Mouse (Mus musculus): ENCODE data around the gene Ccdc33. TPM values are rescaled to one million over a fixed set of nuclear protein-coding genes. Genes with fewer than 3 reads are reported as not detected.

The Ccdc33 gene
- total and polyA plus RNA-seq, 3 experiments = 1.3 TPM; not detected in 2

DNA sequence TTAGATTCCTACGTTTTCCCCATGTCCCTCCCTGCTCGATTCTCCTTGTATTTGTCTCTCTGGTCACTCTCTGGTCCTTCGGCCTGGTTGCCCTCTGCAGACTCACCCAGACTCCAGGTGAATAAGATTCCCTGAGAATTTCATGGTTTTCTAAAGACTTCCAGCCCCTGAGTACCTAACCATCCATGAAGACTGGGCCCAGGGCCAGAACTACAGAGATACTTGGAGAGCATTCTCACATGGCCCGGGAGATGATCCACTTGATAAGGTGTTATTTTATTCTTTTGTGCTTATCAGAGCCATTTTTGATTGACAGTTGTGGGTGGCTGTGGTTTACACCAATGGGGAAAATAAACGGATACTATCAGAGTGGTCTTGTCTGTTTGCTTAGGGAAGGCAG, 86.7 kb downstream of the Ccdc33 start:
- Histone ChIP-seq H3K36me3 (ENCODE audit: control insufficient read depth, insufficient read depth, low read length) (no peaks in the 10 kb centered on the region), H3K79me2 (replicated peaks; ENCODE audit: control insufficient read depth, insufficient read depth, low read length) (no peaks in the 10 kb centered on the region), H3K27me3 (ENCODE audit: control insufficient read depth, insufficient read depth, low read length) (no peaks in the 10 kb centered on the region), H3K9ac (ENCODE audit: low read depth, low read length) (no peak overlapping the region), H3K4me3 (no peak overlapping the region), H3K4me1 (ENCODE audit: control insufficient read depth, insufficient read depth, low read length) (no peaks in the 10 kb centered on the region), H3K27ac (no peak overlapping the region)
- TF ChIP-seq POLR2A (IDR thresholded peaks at IDR 0.05; ENCODE audit: insufficient read depth, low read depth, low read length) (no peak), CTCF (IDR thresholded peaks at IDR 0.05) (no peak), EP300 (IDR thresholded peaks at IDR 0.05; ENCODE audit: insufficient read depth, low read depth, low read length) (no peak)
- 60% methylated on average over 5 of the region's 5 CpGs for WGBS
- no peak for DNase-seq
- intact Hi-C loops (cut with DNase I) = no loop called here

DNA sequence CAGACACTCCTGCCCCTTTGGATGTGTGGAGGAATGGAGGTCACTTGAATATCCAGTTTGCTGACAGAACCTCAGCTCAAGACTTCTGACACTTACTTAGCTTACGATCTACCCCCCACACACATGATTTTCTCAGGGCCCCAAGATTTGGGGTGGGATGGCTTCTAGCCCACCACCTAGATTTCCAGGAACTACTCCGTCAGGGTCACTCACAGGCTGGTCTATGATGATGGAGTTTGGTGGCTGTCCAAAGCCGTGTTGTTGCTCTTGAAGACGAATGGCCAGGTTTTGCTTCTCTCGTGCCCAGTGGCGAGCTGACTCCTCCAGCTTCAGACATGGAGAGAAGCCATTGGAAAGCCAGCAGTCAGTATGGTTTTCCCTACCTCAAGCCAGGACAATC, 89.0 kb downstream of the Ccdc33 start:
- 85% methylated on average over 6 of the region's 6 CpGs for WGBS
- H3K36me3 ChIP-seq (ENCODE audit: control insufficient read depth, insufficient read depth, low read length) = no peaks in the 10 kb centered on the region
- intact Hi-C loops (cut with DNase I) = no loop called here

DNA sequence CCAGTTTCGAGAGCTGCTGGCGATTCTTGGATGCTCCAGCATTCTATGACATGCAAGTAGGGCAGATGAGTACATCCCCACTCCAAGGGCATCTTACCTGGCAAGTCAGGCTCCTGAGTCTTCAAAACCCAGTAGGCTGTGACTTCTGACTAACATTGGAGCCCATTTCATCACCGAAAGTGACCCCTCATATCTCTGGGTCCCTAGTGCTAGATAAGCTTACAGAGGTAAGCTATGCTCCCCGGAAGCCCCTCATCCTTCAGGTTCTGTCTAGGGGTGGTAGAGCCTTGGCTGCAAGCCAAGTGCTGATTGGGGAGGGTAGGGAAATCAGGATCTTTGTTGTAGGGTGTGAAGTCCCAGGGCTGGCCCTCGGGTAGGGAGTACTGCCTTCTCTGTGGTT, 89.8 kb downstream of the Ccdc33 start:
- no peak overlapping the region for H3K4me3 ChIP-seq
- no peak for DNase-seq
- H3K36me3 ChIP-seq (ENCODE audit: control insufficient read depth, insufficient read depth, low read length) = no peaks in the 10 kb centered on the region
- H3K27ac ChIP-seq = no peak overlapping the region
- H3K79me2 ChIP-seq (replicated peaks; ENCODE audit: control insufficient read depth, insufficient read depth, low read length) = no peaks in the 10 kb centered on the region
- WGBS = 49% methylated on average over 5 of the region's 5 CpGs
- no peak overlapping the region for H3K9ac ChIP-seq (ENCODE audit: low read depth, low read length)
- intact Hi-C loops (cut with DNase I) = no loop called here
- H3K4me1 ChIP-seq (ENCODE audit: control insufficient read depth, insufficient read depth, low read length) = no peaks in the 10 kb centered on the region
- TF ChIP-seq EP300 (IDR thresholded peaks at IDR 0.05; ENCODE audit: insufficient read depth, low read depth, low read length) = no peak
- TF ChIP-seq POLR2A (IDR thresholded peaks at IDR 0.05; ENCODE audit: insufficient read depth, low read depth, low read length) = no peak
- TF ChIP-seq CTCF (IDR thresholded peaks at IDR 0.05) = no peak
- no peaks in the 10 kb centered on the region for H3K27me3 ChIP-seq (ENCODE audit: control insufficient read depth, insufficient read depth, low read length)

More for the DNA sequence above, 89.0 kb downstream of the Ccdc33 start:
- Histone ChIP-seq H3K9ac (ENCODE audit: low read depth, low read length) (no peak overlapping the region), H3K79me2 (replicated peaks; ENCODE audit: control insufficient read depth, insufficient read depth, low read length) (no peaks in the 10 kb centered on the region), H3K4me3 (no peak overlapping the region), H3K4me1 (ENCODE audit: control insufficient read depth, insufficient read depth, low read length) (no peaks in the 10 kb centered on the region), H3K27me3 (ENCODE audit: control insufficient read depth, insufficient read depth, low read length) (no peaks in the 10 kb centered on the region), H3K27ac (no peak overlapping the region)
- TF ChIP-seq POLR2A (IDR thresholded peaks at IDR 0.05; ENCODE audit: insufficient read depth, low read depth, low read length) (no peak), EP300 (IDR thresholded peaks at IDR 0.05; ENCODE audit: insufficient read depth, low read depth, low read length) (no peak), CTCF (IDR thresholded peaks at IDR 0.05) (no peak)
- no peak for DNase-seq

DNA sequence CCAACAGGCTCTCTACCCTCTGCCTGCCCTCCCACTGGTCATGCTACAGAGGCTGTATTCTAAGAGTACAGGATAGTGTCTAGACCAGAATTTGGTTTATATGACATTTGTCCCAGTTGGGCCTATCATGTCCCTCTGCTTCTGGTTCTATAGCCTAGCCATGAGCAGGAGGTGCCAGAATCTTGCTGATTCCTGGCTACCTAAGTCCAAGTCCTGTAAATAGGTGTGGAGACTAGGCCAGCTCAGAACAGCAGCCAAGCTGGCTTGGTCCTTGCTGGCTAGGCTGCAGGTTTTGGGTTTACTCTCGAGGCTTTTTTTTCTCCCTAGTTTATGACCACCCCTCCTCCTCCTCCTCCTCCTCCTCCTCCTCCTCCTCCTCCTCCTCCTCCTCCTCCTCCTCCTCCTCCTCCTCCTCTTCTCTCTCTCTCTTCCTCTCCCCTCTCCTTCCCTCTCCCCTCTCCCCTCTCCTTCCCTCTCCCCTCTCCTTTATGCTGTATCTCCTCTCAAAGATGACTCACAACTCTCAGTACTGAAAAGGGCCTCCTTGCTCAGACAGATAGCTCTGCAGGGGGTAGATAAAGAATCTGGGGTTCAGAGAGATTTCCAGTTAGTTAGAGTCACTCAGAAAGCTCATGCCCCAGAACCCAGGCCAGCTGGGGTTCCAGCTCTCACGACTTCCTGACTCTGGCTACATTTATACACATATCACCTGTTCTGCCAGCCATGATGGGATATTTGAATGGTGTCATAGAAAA, 91.0 kb downstream of the Ccdc33 start:
- no peak for DNase-seq
- H3K4me1 ChIP-seq (ENCODE audit: control insufficient read depth, insufficient read depth, low read length) = no peaks in the 10 kb centered on the region
- no peaks in the 10 kb centered on the region for H3K27me3 ChIP-seq (ENCODE audit: control insufficient read depth, insufficient read depth, low read length)
- TF ChIP-seq POLR2A (IDR thresholded peaks at IDR 0.05; ENCODE audit: insufficient read depth, low read depth, low read length) (no peak), CTCF (IDR thresholded peaks at IDR 0.05) (no peak), EP300 (IDR thresholded peaks at IDR 0.05; ENCODE audit: insufficient read depth, low read depth, low read length) (no peak)
- intact Hi-C loops (cut with DNase I) = no loop called here
- no peak overlapping the region for H3K9ac ChIP-seq (ENCODE audit: low read depth, low read length)
- no peaks in the 10 kb centered on the region for H3K36me3 ChIP-seq (ENCODE audit: control insufficient read depth, insufficient read depth, low read length)
- 37% methylated on average over 2 of the region's 2 CpGs for WGBS
- no peak overlapping the region for H3K4me3 ChIP-seq
- no peaks in the 10 kb centered on the region for H3K79me2 ChIP-seq (replicated peaks; ENCODE audit: control insufficient read depth, insufficient read depth, low read length)
- H3K27ac ChIP-seq = no peak overlapping the region

DNA sequence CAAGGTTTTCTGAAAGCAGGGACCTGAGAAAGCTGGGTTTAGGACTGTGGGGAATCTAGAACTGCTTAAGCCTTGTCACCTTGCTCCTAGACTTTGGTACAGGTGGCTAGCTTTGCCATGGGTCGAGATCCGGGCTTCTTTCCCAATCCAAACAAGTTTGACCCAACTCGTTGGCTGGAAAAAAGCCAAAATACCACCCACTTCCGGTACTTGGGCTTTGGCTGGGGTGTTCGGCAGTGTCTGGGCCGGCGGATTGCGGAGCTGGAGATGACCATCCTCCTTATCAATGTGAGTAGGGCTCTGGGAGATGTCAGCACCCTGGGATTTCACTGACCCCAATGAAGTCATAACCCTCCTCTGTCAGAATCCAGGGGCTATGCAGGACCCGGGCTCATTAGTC, 92.6 kb downstream of the Ccdc33 start:
- TF ChIP-seq CTCF (IDR thresholded peaks at IDR 0.05) (no peak), POLR2A (IDR thresholded peaks at IDR 0.05; ENCODE audit: insufficient read depth, low read depth, low read length) (no peak), EP300 (IDR thresholded peaks at IDR 0.05; ENCODE audit: insufficient read depth, low read depth, low read length) (no peak)
- Histone ChIP-seq H3K9ac (ENCODE audit: low read depth, low read length) (no peak overlapping the region), H3K27ac (no peak overlapping the region), H3K27me3 (ENCODE audit: control insufficient read depth, insufficient read depth, low read length) (no peaks in the 10 kb centered on the region), H3K4me1 (ENCODE audit: control insufficient read depth, insufficient read depth, low read length) (no peaks in the 10 kb centered on the region), H3K79me2 (replicated peaks; ENCODE audit: control insufficient read depth, insufficient read depth, low read length) (no peaks in the 10 kb centered on the region), H3K36me3 (ENCODE audit: control insufficient read depth, insufficient read depth, low read length) (no peaks in the 10 kb centered on the region), H3K4me3 (no peak overlapping the region)
- intact Hi-C loops (cut with DNase I) = no loop called here
- no peak for DNase-seq
- 50% methylated on average over 9 of the region's 9 CpGs for WGBS

DNA sequence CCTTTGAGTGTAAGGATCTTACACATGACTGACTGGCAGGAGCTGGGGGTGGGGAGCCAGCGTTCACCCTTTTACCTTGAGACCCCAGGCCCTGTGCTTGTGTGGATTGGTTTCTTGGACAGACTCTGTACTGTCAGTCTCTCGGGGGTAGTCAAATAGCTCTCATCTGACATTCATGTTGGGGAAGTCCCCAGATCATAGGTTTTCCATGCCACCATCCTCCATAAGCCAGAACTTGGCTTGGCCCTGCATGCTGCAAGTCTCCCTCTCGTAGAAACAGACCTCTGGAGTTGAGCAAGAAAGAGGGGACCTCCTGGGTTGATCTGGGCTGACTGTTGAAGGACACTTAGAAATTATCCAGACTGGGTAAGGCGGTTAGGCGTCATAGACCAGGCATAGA, 100.2 kb downstream of the Ccdc33 start:
- intact Hi-C loops (cut with DNase I) = no loop called here
- no peak for TF ChIP-seq CTCF (IDR thresholded peaks at IDR 0.05)
- no peak for TF ChIP-seq POLR2A (IDR thresholded peaks at IDR 0.05; ENCODE audit: insufficient read depth, low read depth, low read length)
- no peak for TF ChIP-seq EP300 (IDR thresholded peaks at IDR 0.05; ENCODE audit: insufficient read depth, low read depth, low read length)
- no peak for DNase-seq

More for the DNA sequence above, 100.2 kb downstream of the Ccdc33 start:
- Histone ChIP-seq H3K27me3 (ENCODE audit: control insufficient read depth, insufficient read depth, low read length) (no peaks in the 10 kb centered on the region), H3K4me1 (ENCODE audit: control insufficient read depth, insufficient read depth, low read length) (no peaks in the 10 kb centered on the region), H3K36me3 (ENCODE audit: control insufficient read depth, insufficient read depth, low read length) (no peaks in the 10 kb centered on the region), H3K27ac (no peak overlapping the region), H3K4me3 (no peak overlapping the region), H3K79me2 (replicated peaks; ENCODE audit: control insufficient read depth, insufficient read depth, low read length) (no peaks in the 10 kb centered on the region), H3K9ac (ENCODE audit: low read depth, low read length) (no peak overlapping the region)
- 85% methylated on average over 5 of the region's 5 CpGs for WGBS

All from heart, adult 2 months (tissue).